Mouse (Mus musculus) kidney, postnatal 4 days (tissue): ENCODE results near the gene Arv1.

Experiments used
- DNase-seq, 2 experiments: peaks; one replicate each; pipeline ENCODE4 v3.0.0; 2021; ENCODE audit warnings: mixed read lengths in 2 of 2

Arv1 gene

DNA sequence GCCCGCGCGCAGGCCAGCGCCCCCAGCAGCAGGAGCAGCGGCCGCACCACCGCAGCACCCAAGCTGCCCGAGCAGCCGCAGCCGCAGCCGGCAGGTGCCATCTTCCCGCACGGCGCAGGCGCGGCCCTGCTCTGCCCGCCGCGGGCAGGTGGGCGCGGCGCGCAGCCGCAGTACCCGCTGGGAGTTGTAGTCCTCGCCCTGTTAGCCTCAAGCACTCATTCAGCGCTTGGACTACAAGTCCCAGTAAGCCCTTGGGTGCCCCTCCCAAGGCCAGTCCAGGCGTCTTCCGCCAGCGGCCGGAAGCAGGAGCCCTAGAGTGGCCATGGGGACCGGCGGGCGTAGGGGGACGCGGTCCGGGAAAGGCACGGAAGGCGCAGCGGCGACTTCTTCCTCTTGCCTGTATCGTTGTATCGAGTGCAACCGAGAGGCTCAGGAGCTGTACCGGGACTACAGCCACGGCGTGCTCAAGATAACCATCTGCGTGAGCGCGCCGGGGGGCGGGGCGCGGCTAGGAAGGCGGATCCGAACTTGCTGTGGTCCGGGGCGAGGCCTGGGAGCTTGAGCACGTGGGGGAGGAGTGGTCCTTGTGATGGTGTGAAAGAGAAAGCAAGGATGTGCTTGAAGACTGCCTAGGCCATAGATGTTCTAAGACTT is at the start of gene Arv1, which contains the start of gene Ttc13:
TSS of gene Arv1 (plus strand) at position 278 of the 654 bp plus-strand sequence.
TSS of gene Ttc13 (minus strand) at position 122 of the 654 bp plus-strand sequence.
- peak; percentile 95 to 97 for DNase-seq

- no peak for DNase-seq
Observed at GRCm38 (mm10) chr8:124672345-124672744, 49.6 kb upstream of the Arv1 start.

DNA sequence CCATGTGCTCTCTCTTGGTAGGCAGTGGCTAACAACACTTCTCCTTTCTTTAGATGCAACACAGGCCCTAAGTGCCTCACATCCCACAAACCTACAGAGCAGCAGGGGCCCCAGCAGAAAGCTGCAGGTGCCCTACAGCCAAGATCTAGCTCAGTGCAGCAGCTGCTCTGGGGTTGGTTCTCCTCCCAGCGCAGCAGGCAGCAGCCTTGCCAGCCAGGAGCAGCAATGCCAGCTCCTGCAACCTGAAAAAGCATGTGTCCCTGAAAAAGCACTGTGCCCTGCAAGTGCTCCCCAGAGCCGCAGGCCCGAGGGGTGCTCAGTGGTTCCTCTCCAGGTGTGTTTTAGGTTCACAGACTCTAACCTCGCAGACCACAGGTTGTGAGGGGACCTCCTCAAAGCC is 45.3 kb upstream of the Arv1 start:
- DNase-seq = no peak

DNA sequence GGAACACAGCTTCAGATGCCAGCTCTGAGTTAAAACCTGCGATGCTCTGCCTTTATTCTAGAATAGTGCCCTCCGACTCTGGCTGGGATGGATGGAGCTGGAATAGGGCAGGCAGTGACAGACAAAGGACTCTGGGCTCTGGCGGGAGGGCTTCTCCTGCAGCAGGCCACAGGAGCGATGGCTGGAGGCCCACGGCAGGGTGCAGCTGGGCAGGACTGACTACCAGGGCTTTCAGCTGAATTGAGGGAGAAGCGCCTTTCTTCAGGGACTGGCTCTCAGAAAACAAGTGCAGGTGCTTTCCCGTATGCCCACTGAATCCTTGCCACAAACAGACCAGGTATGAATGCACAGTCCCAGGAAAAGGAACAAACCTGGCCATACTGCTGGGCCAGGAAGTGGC is 44.9 kb upstream of the Arv1 start:
- peak in 1 of 2 experiments; percentile 29 for DNase-seq

- peak; percentile 88 to 91 for DNase-seq
Observed at GRCm38 (mm10) chr8:124677486-124677885, 44.5 kb upstream of the Arv1 start.

- DNase-seq = peak in 1 of 2 experiments; percentile 24
Observed at GRCm38 (mm10) chr8:124678246-124678645, 43.7 kb upstream of the Arv1 start.

GRCm38 (mm10) chr8:124681077-124681791 is 40.7 kb upstream of the Arv1 start:
- DNase-seq = no peak

- DNase-seq = no peak
Observed at GRCm38 (mm10) chr8:124681792-124682157, 40.2 kb upstream of the Arv1 start.

GRCm38 (mm10) chr8:124682218-124682617 is 39.7 kb upstream of the Arv1 start:
- DNase-seq = no peak

- DNase-seq = no peak
Observed at GRCm38 (mm10) chr8:124688899-124689298, 33.0 kb upstream of the Arv1 start.

DNA sequence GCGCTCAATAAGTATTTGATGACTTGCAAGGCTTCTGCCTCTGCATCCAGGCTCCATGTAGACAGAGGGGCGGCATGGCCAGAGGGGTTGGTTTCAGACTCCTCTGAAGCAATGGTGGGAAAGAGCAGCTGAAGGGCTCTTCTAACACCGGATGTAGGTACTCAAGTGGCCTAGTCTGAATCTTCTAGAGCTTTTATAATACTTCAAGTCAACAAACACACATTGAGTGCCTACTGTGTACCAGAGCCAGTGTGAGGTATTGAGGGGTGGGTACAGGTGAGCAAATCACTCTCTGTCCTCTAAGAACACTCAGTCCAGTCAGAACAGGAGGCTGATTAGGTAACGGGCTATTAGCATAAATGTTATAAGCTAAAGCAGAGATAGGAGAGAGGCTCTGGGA is 30.2 kb upstream of the Arv1 start:
- no peak for DNase-seq

GRCm38 (mm10) chr8:124695424-124696100 is 26.4 kb upstream of the Arv1 start:
- no peak for DNase-seq

DNA sequence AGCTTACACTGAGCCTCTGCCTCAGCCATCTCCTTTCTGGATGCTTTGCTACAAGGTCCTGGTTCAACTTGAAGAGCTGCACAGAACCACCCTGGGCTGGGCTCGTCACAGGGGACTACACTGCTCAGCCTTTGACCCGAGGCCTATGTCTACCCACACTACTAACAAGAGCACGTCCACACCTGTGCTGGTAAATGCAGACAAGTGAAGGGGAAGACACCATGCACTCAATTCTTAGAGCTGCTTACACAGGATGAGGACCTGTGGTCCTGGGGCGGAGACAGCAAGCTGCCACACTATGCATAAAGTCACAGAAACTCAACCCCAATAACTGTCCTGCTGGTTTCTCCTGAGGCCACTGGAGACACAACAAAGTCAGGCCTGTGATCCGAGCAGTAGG is 21.7 kb upstream of the Arv1 start:
- no peak for DNase-seq

DNA sequence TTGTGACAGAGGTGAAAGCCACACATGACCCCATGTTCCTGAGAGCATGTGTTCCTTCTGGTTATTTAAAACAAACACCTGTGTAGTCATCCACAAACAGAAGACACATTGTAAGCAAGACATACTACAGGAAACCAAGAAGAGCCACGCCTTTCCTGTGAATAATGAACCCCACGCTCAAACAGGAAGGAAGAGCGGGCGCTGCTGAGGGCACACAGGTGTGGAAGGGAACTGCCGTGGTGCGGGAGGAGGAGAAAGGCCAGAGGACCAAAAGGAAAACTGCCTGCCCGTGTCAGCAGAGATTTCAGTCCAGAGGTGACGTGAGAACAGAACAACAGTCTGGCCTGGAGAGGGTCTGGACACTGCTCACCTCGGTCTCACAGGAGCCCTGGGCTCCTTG is 20.9 kb upstream of the Arv1 start:
- no peak for DNase-seq

DNA sequence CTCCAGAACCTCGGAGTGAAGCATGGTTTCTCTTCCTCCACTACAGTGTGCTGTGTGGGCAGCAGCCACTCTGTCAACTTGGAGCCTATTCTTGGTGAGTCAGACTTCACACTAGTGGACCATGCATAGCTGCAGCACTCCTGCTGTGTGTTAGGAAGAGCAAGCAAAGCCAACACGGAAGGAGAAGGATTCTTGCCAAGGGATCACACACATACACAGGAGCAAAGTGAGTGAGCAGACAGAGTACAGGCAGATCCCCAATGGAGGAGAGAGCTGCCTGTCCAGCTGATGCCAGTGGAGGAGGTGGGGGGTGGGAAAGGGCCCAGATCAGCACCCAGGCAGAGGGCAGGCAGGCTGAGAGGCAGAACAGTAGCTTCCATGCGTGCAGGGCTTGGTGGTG is 19.8 kb upstream of the Arv1 start:
- DNase-seq = no peak

DNA sequence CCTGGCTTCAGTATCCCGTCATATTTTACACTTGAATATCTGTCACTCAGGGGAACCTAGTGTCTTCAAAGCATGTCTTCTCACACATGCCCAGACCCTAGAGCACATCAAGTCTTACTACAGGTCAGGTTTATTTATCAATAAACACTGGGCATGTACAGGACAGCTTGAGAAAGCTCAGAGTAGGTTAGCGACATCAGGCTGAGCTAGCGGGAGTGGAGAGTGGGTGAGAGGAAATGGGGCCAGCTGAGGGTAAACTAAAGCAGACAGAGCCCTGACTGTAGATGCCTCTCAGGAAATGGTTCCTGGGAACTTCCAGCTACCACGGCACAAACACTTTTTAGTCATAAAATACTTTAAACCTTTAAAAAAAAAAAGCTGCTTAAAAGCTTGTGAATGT is 18.4 kb upstream of the Arv1 start:
- no peak for DNase-seq

- DNase-seq = no peak
Observed at GRCm38 (mm10) chr8:124704376-124704775, 17.6 kb upstream of the Arv1 start.

DNA sequence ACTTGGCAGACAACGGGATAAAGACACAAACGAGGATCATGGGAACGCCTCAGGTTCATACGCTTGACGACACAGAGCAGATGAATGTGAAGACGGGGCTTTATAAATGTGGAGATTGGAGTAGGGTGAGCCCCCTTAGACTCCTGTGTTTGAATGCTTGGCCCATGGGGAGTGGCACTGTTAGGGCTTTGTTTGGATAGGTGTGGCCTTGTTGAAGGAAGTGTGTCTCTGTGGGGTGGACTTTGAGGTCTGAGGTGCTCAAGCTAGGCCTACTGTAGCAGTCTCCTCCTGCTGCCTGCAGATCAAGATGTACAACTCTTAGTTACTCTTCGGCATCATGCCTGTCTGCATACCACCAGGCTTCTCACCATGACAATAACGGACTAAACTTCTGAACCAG is 16.1 kb upstream of the Arv1 start:
- no peak for DNase-seq

GRCm38 (mm10) chr8:124713207-124713606 is 8.7 kb upstream of the Arv1 start:
- no peak for DNase-seq

GRCm38 (mm10) chr8:124715736-124716135 is 6.2 kb upstream of the Arv1 start:
- no peak for DNase-seq

- peak in 1 of 2 experiments; percentile 27 for DNase-seq
Observed at GRCm38 (mm10) chr8:124720133-124720532, 1.8 kb upstream of the Arv1 start.

DNA sequence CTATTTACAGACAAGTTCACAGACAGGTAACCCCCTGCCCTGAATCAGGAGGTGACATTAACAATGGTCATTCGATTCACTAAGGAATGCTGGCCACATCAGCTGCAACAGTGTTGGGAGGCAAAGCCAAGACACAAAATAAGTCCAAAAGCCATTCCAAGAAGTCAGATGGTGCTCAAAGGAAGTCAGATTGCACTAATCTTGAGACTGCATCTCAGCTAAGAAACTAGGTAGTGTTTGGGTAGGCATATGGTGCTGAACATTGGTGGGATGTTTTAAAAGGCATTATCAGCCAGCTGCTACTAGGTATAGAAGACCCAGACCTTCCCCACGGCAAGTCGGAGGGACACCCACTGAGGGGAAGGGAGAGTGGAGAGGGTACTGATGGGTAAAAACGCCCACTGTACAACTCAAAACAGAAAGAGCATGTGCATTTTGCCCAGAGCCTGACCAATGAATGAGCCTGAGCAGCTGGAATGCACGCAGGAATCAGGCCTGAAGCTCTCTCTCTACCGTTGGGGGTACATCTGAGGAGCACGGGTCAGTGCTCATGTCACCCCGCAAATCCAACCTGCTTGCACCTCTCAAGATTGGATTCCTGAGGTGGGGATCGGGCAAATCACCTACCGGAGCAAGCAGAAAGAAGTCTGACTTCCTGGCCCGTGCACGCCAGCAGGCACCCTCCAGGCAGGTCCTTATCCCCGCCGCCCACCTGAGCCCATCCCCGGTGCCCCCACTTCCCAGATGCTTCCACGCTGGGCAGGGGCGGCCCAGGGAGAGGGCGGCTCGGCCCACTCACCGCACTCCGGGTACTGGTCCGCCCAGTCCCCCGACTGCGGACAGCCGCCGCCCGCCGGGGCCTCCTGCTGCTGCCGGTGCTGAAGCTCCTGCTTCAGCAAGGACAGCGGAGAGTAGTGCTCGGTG is 739 bp upstream of the Arv1 start:
- DNase-seq = no peak

GRCm38 (mm10) chr8:124724301-124724700 is 2.4 kb downstream of the Arv1 start:
- DNase-seq = no peak
